Mouse (Mus musculus) MEL (cell line): ENCODE results near the gene Serp1. TPM values are rescaled to one million over a fixed set of nuclear protein-coding genes. Genes with fewer than 3 reads are reported as not detected.

Source experiments
- DNase-seq: peaks from one replicate; pipeline ENCODE4 v3.0.0; 2011; ENCODE audit warnings: low read depth, low spot score
- H3K27ac ChIP-seq: 2 replicates; pipeline ENCODE4 v1.5.1; 2012; ENCODE audit warnings: low read depth, mild to moderate bottlenecking, control low read depth, low read length, moderate library complexity; ENCODE audit not compliant: control insufficient read depth
- H3K27me3 ChIP-seq, 2 experiments: fragments of 150-350 bp in 1 of 2; sonication (generic) in 1 of 2; 2 replicates each; pipeline ENCODE4 v1.6.1; 2012; ENCODE audit warnings: low read length in 2 of 2, mild to moderate bottlenecking in 2 of 2, improper control_type of control experiment in 1 of 2, moderate library complexity in 1 of 2; ENCODE audit not compliant: insufficient read depth in 2 of 2, control insufficient read depth in 1 of 2
- H3K36me3 ChIP-seq, 2 experiments: 2 replicates each; pipeline ENCODE4 v1.6.1; 2012 to 2014; ENCODE audit warnings: low read length in 2 of 2, improper control_type of control experiment in 1 of 2, inconsistent platforms in 1 of 2, mild to moderate bottlenecking in 1 of 2; ENCODE audit not compliant: insufficient read depth in 2 of 2, control insufficient read depth in 1 of 2
- H3K4me1 ChIP-seq, 2 experiments: fragments of 150-350 bp in 1 of 2; sonication (generic) in 1 of 2; 2 replicates each; pipeline ENCODE4 v1.6.1; 2012; ENCODE audit warnings: low read length in 2 of 2, improper control_type of control experiment in 1 of 2, mild to moderate bottlenecking in 1 of 2; ENCODE audit not compliant: insufficient read depth in 2 of 2, control insufficient read depth in 1 of 2
- H3K4me3 ChIP-seq, 2 experiments: fragments of 150-350 bp in 1 of 2; sonication (generic) in 1 of 2; 2 replicates each; pipeline ENCODE4 v1.5.1; 2012; ENCODE audit warnings: low read depth in 2 of 2, low read length in 2 of 2, mild to moderate bottlenecking in 2 of 2, moderate library complexity in 2 of 2, control low read depth in 1 of 2, improper control_type of control experiment in 1 of 2; ENCODE audit not compliant: control insufficient read depth in 1 of 2, insufficient read depth in 1 of 2
- H3K79me2 ChIP-seq: 2 replicates; pipeline ENCODE4 v1.6.1; 2012; ENCODE audit warnings: mild to moderate bottlenecking, low read length, moderate library complexity; ENCODE audit not compliant: control insufficient read depth, poor library complexity, insufficient read depth
- H3K9ac ChIP-seq: 2 replicates; pipeline ENCODE4 v1.6.1; 2012; ENCODE audit warnings: low read depth, mild to moderate bottlenecking, control low read depth, low read length, moderate library complexity; ENCODE audit not compliant: control insufficient read depth, poor library complexity, severe bottlenecking
- H3K9me3 ChIP-seq: fragments of 150-350 bp; sonication (generic); replicated peaks from 2 replicates; pipeline ENCODE4 v1.6.1; 2012; ENCODE audit warnings: mild to moderate bottlenecking, low read length, improper control_type of control experiment, moderate library complexity; ENCODE audit not compliant: insufficient read depth
- CHD1 ChIP-seq: IDR thresholded peaks from 2 replicates; pipeline ENCODE4 v1.6.1; 2012; ENCODE audit warnings: low read depth, mild to moderate bottlenecking, inconsistent platforms, low read length, improper control_type of control experiment
- CHD2 ChIP-seq: IDR thresholded peaks from 2 replicates; pipeline ENCODE4 v1.6.1; 2011; ENCODE audit warnings: low read length, improper control_type of control experiment
- CTCF ChIP-seq, 3 experiments: IDR thresholded peaks in 2 of 3; conservative IDR thresholded peaks in 1 of 3; 2 replicates each; pipeline ENCODE4 v1.5.1; 2011 to 2012; ENCODE audit warnings: low read length in 3 of 3, low read depth in 2 of 3, mild to moderate bottlenecking in 2 of 3, improper control_type of control experiment in 1 of 3, inconsistent platforms in 1 of 3, mixed read lengths in 1 of 3, moderate library complexity in 1 of 3; ENCODE audit not compliant: control insufficient read depth in 1 of 3, insufficient read depth in 1 of 3, poor library complexity in 1 of 3, severe bottlenecking in 1 of 3
- ELF1 ChIP-seq: IDR thresholded peaks from 2 replicates; pipeline ENCODE4 v1.6.1; 2014; ENCODE audit warnings: low read depth, mild to moderate bottlenecking, inconsistent platforms, low read length, improper control_type of control experiment, moderate library complexity
- GATA1 ChIP-seq: IDR thresholded peaks from 2 replicates; pipeline ENCODE4 v1.6.1; 2011; ENCODE audit warnings: low read depth, low read length, improper control_type of control experiment
- JUND ChIP-seq: IDR thresholded peaks from 2 replicates; pipeline ENCODE4 v1.6.1; 2011; ENCODE audit warnings: low read depth, mild to moderate bottlenecking, improper control_type of control experiment, low read length
- MAFK ChIP-seq: IDR thresholded peaks from 2 replicates; pipeline ENCODE4 v1.6.1; 2011; ENCODE audit warnings: low read depth, mild to moderate bottlenecking, low read length, improper control_type of control experiment, borderline replicate concordance
- MAX ChIP-seq: IDR thresholded peaks from 2 replicates; pipeline ENCODE4 v1.6.1; 2011; ENCODE audit warnings: low read length, improper control_type of control experiment
- MXI1 ChIP-seq: IDR thresholded peaks from 2 replicates; pipeline ENCODE4 v1.6.1; 2011; ENCODE audit warnings: mild to moderate bottlenecking, low read depth, low read length, improper control_type of control experiment
- MYC ChIP-seq: IDR thresholded peaks from 2 replicates; pipeline ENCODE4 v1.6.1; 2011; ENCODE audit warnings: low read depth, mild to moderate bottlenecking, low read length, improper control_type of control experiment, moderate library complexity
- NELFE ChIP-seq: IDR thresholded peaks from 2 replicates; pipeline ENCODE4 v1.6.1; 2011; ENCODE audit warnings: low read depth, low read length, improper control_type of control experiment
- POLR2A ChIP-seq, 2 experiments: IDR thresholded peaks; 2 replicates each; pipeline ENCODE4 v1.6.1; 2011 to 2012; ENCODE audit warnings: low read length in 2 of 2, mild to moderate bottlenecking in 2 of 2, control low read depth in 1 of 2, improper control_type of control experiment in 1 of 2, low read depth in 1 of 2, moderate library complexity in 1 of 2; ENCODE audit not compliant: control insufficient read depth in 1 of 2, insufficient read depth in 1 of 2, poor library complexity in 1 of 2
- TCF12 ChIP-seq: IDR thresholded peaks from 2 replicates; pipeline ENCODE4 v1.6.1; 2014; ENCODE audit warnings: low read depth, mild to moderate bottlenecking, inconsistent platforms, low read length, improper control_type of control experiment, moderate library complexity
- UBTF ChIP-seq: IDR thresholded peaks from 2 replicates; pipeline ENCODE4 v1.6.1; 2012; ENCODE audit warnings: low read depth, mild to moderate bottlenecking, inconsistent platforms, low read length, improper control_type of control experiment, moderate library complexity, borderline replicate concordance; ENCODE audit not compliant: insufficient read depth
- USF1 ChIP-seq: IDR thresholded peaks from 2 replicates; pipeline ENCODE4 v1.6.1; 2014; ENCODE audit warnings: low read depth, mild to moderate bottlenecking, inconsistent platforms, low read length, improper control_type of control experiment, moderate library complexity
- ZC3H11A ChIP-seq: IDR thresholded peaks from 2 replicates; pipeline ENCODE4 v1.6.1; 2012; ENCODE audit warnings: low read depth, mild to moderate bottlenecking, inconsistent platforms, low read length, improper control_type of control experiment
- ZKSCAN1 ChIP-seq: IDR thresholded peaks from 2 replicates; pipeline ENCODE4 v1.6.1; 2012; ENCODE audit warnings: low read depth, mild to moderate bottlenecking, inconsistent platforms, low read length, improper control_type of control experiment, moderate library complexity
- ZMIZ1 ChIP-seq: IDR thresholded peaks from 2 replicates; pipeline ENCODE4 v1.6.1; 2012; ENCODE audit warnings: low read depth, mild to moderate bottlenecking, inconsistent platforms, low read length, improper control_type of control experiment, moderate library complexity
- ZNF384 ChIP-seq: IDR thresholded peaks from 2 replicates; pipeline ENCODE4 v1.6.1; 2012; ENCODE audit warnings: low read depth, mild to moderate bottlenecking, inconsistent platforms, low read length, improper control_type of control experiment
- polyA plus RNA-seq, 2 experiments: library from polyadenylated mRNA; stranded (reverse) in 1 of 2; unstranded in 1 of 2; fragments of >175 nt in 1 of 2; fragments of >200 nt in 1 of 2; gene quantifications; 2 replicates each; pipeline versions ENCODE4 v1.2.1 to v1.2.4; 2012; ENCODE audit warnings: low replicate concordance in 2 of 2, low read depth in 1 of 2; ENCODE audit not compliant: insufficient read length in 2 of 2, insufficient read depth in 1 of 2, missing spikeins in 1 of 2
- total RNA-seq: library from RNA; depleted of rRNA; stranded (reverse); fragments of 300-350 nt; gene quantifications from 2 replicates; pipeline ENCODE4 v1.2.3, GENCODE M21; 2012

The Serp1 gene
- total and polyA plus RNA-seq, 3 experiments = 80.5 to 96.3 (median 83.8) TPM

DNA sequence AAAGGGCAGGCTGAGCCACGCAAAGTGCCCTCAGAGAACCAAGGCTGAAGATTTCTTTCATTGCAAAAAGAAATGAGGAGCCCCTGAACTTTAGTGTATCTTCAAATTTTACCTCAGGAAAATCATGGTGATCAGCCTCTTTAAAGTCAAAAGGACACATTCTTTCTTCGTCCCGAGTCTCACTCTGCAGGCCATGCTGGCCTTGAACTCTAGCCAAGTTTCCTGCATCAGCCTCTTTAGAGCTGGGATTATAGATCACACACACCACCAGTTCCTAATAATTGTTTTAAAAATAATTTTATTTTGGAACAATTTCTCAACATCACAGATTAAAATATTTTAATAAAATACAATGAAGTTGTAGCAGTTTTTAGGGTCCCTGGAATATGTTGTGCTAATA is 6.2 kb downstream of the Serp1 start:
- H3K9me3 ChIP-seq = no peaks in the 10 kb centered on the region

DNA sequence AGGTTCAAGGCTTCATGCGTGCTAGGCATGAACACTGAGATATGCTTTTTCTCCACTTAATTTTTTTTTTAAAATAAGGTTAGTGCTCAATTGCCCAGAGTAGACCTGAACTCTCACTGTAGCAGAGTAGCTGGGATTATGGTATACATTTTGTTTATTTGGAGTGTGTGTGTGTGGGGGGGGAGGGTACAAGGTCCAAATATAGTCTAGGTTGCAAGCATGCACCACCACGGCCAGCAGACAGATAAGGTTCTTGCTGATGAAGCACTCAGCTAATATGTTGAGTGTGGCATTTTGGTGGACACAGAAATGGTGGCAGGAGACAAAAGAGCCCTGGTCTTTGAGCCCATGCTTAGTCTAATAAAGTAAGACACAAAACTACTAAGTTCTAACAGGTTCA is 6.7 kb downstream of the Serp1 start:
- no peak overlapping the region for H3K27ac ChIP-seq
- peaks cover 3% of the 10 kb centered on the region for H3K79me2 ChIP-seq
- TF ChIP-seq CTCF (IDR thresholded peaks at IDR 0.05 in 2 of 3, conservative IDR thresholded peaks at IDR 0.05 in 1 of 3; ENCODE audit: control insufficient read depth in 1 of 3, insufficient read depth in 1 of 3, low read depth in 2 of 3, low read length in 3 of 3, poor library complexity in 1 of 3, severe bottlenecking in 1 of 3) (no peak), GATA1 (no peak), ZNF384 (no peak), CHD2 (no peak)
- TF ChIP-seq, all 39 proteins: peak for 0
- peaks cover 15 to 18% of the 10 kb centered on the region in 2 experiments for H3K36me3 ChIP-seq
- H3K9ac ChIP-seq = no peak overlapping the region
- peaks cover 3 to 6% of the 10 kb centered on the region in 2 experiments for H3K4me1 ChIP-seq
- H3K27me3 ChIP-seq = no peaks in the 10 kb centered on the region
- DNase-seq = no peak
- H3K4me3 ChIP-seq = no peak overlapping the region
- H3K9me3 ChIP-seq = no peaks in the 10 kb centered on the region

More for the DNA sequence above, 6.2 kb downstream of the Serp1 start:
- Histone ChIP-seq H3K36me3 (peaks cover 15 to 21% of the 10 kb centered on the region in 2 experiments), H3K27me3 (no peaks in the 10 kb centered on the region), H3K4me3 (no peak overlapping the region), H3K79me2 (peaks cover 7% of the 10 kb centered on the region), H3K4me1 (peaks cover 3 to 6% of the 10 kb centered on the region in 2 experiments), H3K27ac (no peak overlapping the region), H3K9ac (no peak overlapping the region)
- TF ChIP-seq GATA1 (no peak), CHD1 (no peak), ELF1 (no peak), NELFE (no peak), MAX (no peak)
- DNase-seq = no peak

DNA sequence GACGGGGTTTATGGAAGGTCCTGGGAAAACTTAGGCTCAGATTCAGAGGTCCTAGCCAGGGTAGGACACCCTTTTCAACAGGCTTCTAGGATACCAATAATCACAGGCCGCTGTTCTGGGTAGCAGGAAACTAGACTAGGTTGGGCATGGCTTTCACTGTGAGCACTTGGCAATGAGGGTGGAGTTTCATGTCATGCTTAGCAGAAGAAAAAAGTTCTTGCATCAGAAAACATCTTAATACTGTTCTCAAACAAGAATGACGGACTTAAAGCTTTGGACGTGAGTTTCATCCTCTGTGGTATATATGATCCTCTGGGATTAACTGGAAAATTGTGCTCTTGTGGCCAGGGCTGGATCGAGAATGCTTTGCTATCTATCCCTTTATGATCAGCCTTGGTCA is 7.9 kb downstream of the Serp1 start:
- no peaks in the 10 kb centered on the region for H3K27me3 ChIP-seq
- no peaks in the 10 kb centered on the region for H3K9me3 ChIP-seq
- H3K9ac ChIP-seq = no peak overlapping the region
- no peak overlapping the region for H3K4me3 ChIP-seq
- no peak overlapping the region for H3K27ac ChIP-seq
- TF ChIP-seq CHD1 = no peak
- TF ChIP-seq ZC3H11A = no peak
- no peak for TF ChIP-seq UBTF
- no peak for TF ChIP-seq POLR2A (IDR thresholded peaks at IDR 0.05; ENCODE audit: control insufficient read depth in 1 of 2, insufficient read depth in 1 of 2, low read depth in 1 of 2, low read length in 2 of 2, poor library complexity in 1 of 2)
- TF ChIP-seq MYC = no peak
- no peak for TF ChIP-seq MXI1
- no peak for TF ChIP-seq JUND
- TF ChIP-seq MAX = no peak
- no peak for TF ChIP-seq ZMIZ1
- TF ChIP-seq MAFK = no peak
- no peak for TF ChIP-seq ZNF384
- no peak for TF ChIP-seq TCF12
- no peak for TF ChIP-seq USF1
- TF ChIP-seq ZKSCAN1 = no peak
- peaks cover 5 to 7% of the 10 kb centered on the region in 2 experiments for H3K36me3 ChIP-seq
- no peaks in the 10 kb centered on the region for H3K79me2 ChIP-seq
- peaks cover 0 to 3% of the 10 kb centered on the region in 2 experiments; a peak in 2 of 4 replicates for H3K4me1 ChIP-seq
- DNase-seq = no peak
